Mouse (Mus musculus) heart, adult 2 months (tissue): Measurements from ENCODE around the gene Marcks.

Experiments
- CTCF ChIP-seq: fragments of 200-600 bp; IDR thresholded peaks from 2 replicates; pipeline ENCODE4 v1.8.1; 2022; ENCODE audit warnings: antibody characterized with exemption, mild to moderate bottlenecking, moderate library complexity
- EP300 ChIP-seq: fragments of 200-500 bp; IDR thresholded peaks from 2 replicates; pipeline ENCODE4 v1.6.1; 2011; ENCODE audit warnings: low read depth, low read length, control low read depth; ENCODE audit not compliant: insufficient read depth

- TF ChIP-seq CTCF (no peak), EP300 (no peak)
Measured at GRCm38 (mm10) chr10:37171711-37172415, 33.1 kb upstream of the Marcks start.
